ENCODE assay signal across 25 mouse cellular contexts in genomic region chr8:125740655-125741054, GRCm38 (mm10). TPM values are rescaled to one million over a fixed set of nuclear protein-coding genes. Genes with fewer than 3 reads are reported as not detected.
DNase-seq lines count a peak whose midpoint lies in the region; ATAC-seq and TF ChIP-seq lines count a peak whose summit lies in the region.
"Had no signal": no experiment of that assay in that cellular context is flagged by ENCODE, and none has a peak within 500 bp of the region (broad histone marks: within the 10 kb centered on the region; RNA-seq: fewer than 3 reads in every experiment).

No protein-coding gene starts in this region.

- peak; percentile 53; the same call in 1 of the 2 replicates for ATAC-seq in hindbrain, embryonic 16.5 days
- no peak for ATAC-seq in hindbrain, embryonic 13.5 days (ENCODE audit: low FRiP score)
- ATAC-seq in intestine, postnatal 0 days = peak; percentile 41; the same call in 1 of the 2 replicates
- ATAC-seq: activated CD4-positive, CD25-positive, alpha-beta regulatory T cell, adult 4 months; forebrain, embryonic 14.5 days; forebrain, embryonic 16.5 days; Patski had no signal

- 81% methylated on average over 10 of the region's 10 CpGs for WGBS in hindbrain, embryonic 16.5 days
- 88% methylated on average over 10 of the region's 10 CpGs for WGBS in hindbrain, embryonic 13.5 days
- WGBS in intestine, postnatal 0 days = 69% methylated on average over 10 of the region's 10 CpGs

- H3K4me3 ChIP-seq in hindbrain, embryonic 16.5 days (ENCODE audit: low read length) = no peak overlapping the region
- no peak overlapping the region for H3K4me3 ChIP-seq in hindbrain, embryonic 13.5 days
- no peak overlapping the region for H3K4me3 ChIP-seq in intestine, postnatal 0 days (ENCODE audit: low read depth, low read length)
- H3K4me3 ChIP-seq: embryonic facial prominence, embryonic 13.5 days; embryonic facial prominence, embryonic 15.5 days; erythroblast, embryonic 14.5 days; forebrain, embryonic 10.5 days; forebrain, embryonic 12.5 days had no signal

- TF ChIP-seq CTCF in intestine, postnatal 0 days (IDR thresholded peaks at IDR 0.05; ENCODE audit: low read depth) = no peak

- H3K4me1 ChIP-seq in hindbrain, embryonic 16.5 days (ENCODE audit: control insufficient read depth, insufficient read depth, low read depth, low read length) = no peaks in the 10 kb centered on the region
- peaks cover 6% of the 10 kb centered on the region; the same call in 1 of the 2 replicates for H3K4me1 ChIP-seq in hindbrain, embryonic 13.5 days (replicated peaks)
- no peaks in the 10 kb centered on the region for H3K4me1 ChIP-seq in intestine, postnatal 0 days (replicated peaks; ENCODE audit: control insufficient read depth, insufficient read depth, low read length)

- H3K4me2 ChIP-seq in hindbrain, embryonic 16.5 days (ENCODE audit: low read length) = no peak overlapping the region
- H3K4me2 ChIP-seq in hindbrain, embryonic 13.5 days = no peak overlapping the region
- H3K4me2 ChIP-seq in intestine, postnatal 0 days (replicated peaks; ENCODE audit: low read depth) = no peak overlapping the region
- H3K4me2 ChIP-seq: embryonic facial prominence, embryonic 13.5 days; embryonic facial prominence, embryonic 15.5 days; forebrain, embryonic 12.5 days had no signal

- no peak overlapping the region for H3K27ac ChIP-seq in hindbrain, embryonic 16.5 days (ENCODE audit: low read depth, low read length)
- no peak overlapping the region for H3K27ac ChIP-seq in hindbrain, embryonic 13.5 days
- no peak overlapping the region for H3K27ac ChIP-seq in intestine, postnatal 0 days (ENCODE audit: low read depth, low read length)
- H3K27ac ChIP-seq: embryonic facial prominence, embryonic 13.5 days; embryonic facial prominence, embryonic 15.5 days; forebrain, embryonic 12.5 days had no signal

- DNase-seq in retina, postnatal 1 day = peak; percentile 67
- no peak for DNase-seq in heart, adult 9 months (ENCODE audit: low spot score in 2 of 2)
- DNase-seq: adrenal gland, adult 8-10 months; adrenal gland, postnatal 14 days; adrenal gland, postnatal 36 days; B cell, adult 2 months; cerebellum, adult 11-12 months; cerebellum, adult 2 months; cerebellum, adult 9-10 months; cerebellum, postnatal 10 days; cerebellum, postnatal 25 days had no signal

- H3K27me3 ChIP-seq in hindbrain, embryonic 16.5 days (replicated peaks; ENCODE audit: control insufficient read depth, insufficient read depth, low read length) = no peaks in the 10 kb centered on the region
- no peaks in the 10 kb centered on the region for H3K27me3 ChIP-seq in hindbrain, embryonic 13.5 days
- no peaks in the 10 kb centered on the region for H3K27me3 ChIP-seq in intestine, postnatal 0 days (replicated peaks; ENCODE audit: control insufficient read depth, insufficient read depth, low read length)
- H3K27me3 ChIP-seq: CH12.LX; embryonic facial prominence, embryonic 13.5 days; embryonic facial prominence, embryonic 15.5 days; forebrain, embryonic 12.5 days; Patski had no signal

- H3K36me3 ChIP-seq in hindbrain, embryonic 16.5 days (ENCODE audit: control insufficient read depth, insufficient read depth, low read length) = no peaks in the 10 kb centered on the region
- no peaks in the 10 kb centered on the region; the same call in 1 of the 2 replicates for H3K36me3 ChIP-seq in hindbrain, embryonic 13.5 days
- H3K36me3 ChIP-seq in intestine, postnatal 0 days (ENCODE audit: control insufficient read depth, insufficient read depth) = peaks cover 15% of the 10 kb centered on the region; the same call in 1 of the 2 replicates
- H3K36me3 ChIP-seq: forebrain, embryonic 10.5 days; forebrain, embryonic 12.5 days; G1E had no signal

- H3K9ac ChIP-seq in hindbrain, embryonic 16.5 days (ENCODE audit: low read depth, low read length) = no peak overlapping the region
- H3K9ac ChIP-seq in hindbrain, embryonic 13.5 days = no peak overlapping the region
- no peak overlapping the region for H3K9ac ChIP-seq in intestine, postnatal 0 days (ENCODE audit: low read depth, low read length)
- H3K9ac ChIP-seq: embryonic facial prominence, embryonic 13.5 days; embryonic facial prominence, embryonic 15.5 days; forebrain, embryonic 12.5 days had no signal

- no peaks in the 10 kb centered on the region for H3K9me3 ChIP-seq in hindbrain, embryonic 16.5 days (ENCODE audit: control insufficient read depth, low read length)
- no peaks in the 10 kb centered on the region for H3K9me3 ChIP-seq in hindbrain, embryonic 13.5 days
- H3K9me3 ChIP-seq in intestine, postnatal 0 days (ENCODE audit: control insufficient read depth) = no peaks in the 10 kb centered on the region
- H3K9me3 ChIP-seq: embryonic facial prominence, embryonic 13.5 days; embryonic facial prominence, embryonic 15.5 days; forebrain, embryonic 10.5 days; forebrain, embryonic 12.5 days had no signal

RNA-seq across cellular contexts. Expression of gene Ntpcr, which starts 10.9 kb away (rescaled TPM):
- polyA plus RNA-seq in hindbrain, embryonic 16.5 days (2015; fragmentation: Nextera tagmentation; extraction: Ambion mirVana) = 35.4 and 37.6 TPM in 2 replicates
- polyA plus RNA-seq in hindbrain, embryonic 13.5 days (2015; fragmentation: Nextera tagmentation; extraction: Ambion mirVana) = 32.3 and 33.8 TPM in 2 replicates
- 23.9 and 26.3 TPM in 2 replicates for polyA plus RNA-seq in intestine, postnatal 0 days (2015; fragmentation: Nextera tagmentation; extraction: Ambion mirVana)
- polyA plus RNA-seq: G1E had no signal
